Mouse (Mus musculus): ENCODE measurements around the gene Gm13695. TPM values are rescaled to one million over a fixed set of nuclear protein-coding genes. Genes with fewer than 3 reads are reported as not detected.

Gene Gm13695
- 1 to 10 TPM in 1 of 2 experiments, not detected in 1; 1.6 TPM for total RNA-seq (2023)

GRCm38 (mm10) chr2:83967013-83967412 is at the start of gene Gm13695:
Gene Gm13695, plus strand, starts transcription at chr2:83967313.

DNA sequence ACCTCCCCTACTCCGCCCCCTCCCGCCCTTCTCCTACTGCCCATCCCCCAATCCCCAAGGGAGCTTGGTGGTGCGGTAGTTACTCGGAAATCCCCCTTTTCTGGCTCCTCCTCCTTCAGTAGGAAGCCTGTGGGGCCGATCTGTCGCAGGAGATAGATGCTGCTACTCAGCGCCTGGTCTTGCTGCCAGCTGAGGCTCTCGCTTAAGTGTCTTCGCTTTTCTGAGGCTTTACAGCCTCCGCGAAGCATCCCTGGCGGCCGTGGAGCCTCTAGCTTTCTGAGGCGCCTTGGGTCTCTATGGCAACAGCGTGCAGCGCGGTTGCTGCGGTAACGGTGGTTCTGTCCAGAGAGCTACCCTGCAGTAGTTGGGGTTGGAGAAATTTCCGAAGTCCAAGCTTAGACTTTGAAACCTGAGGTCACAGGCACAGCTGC is 26.2 kb upstream of the Gm13695 start, which contains the start of gene Zswim2:
Zswim2 (minus strand) TSS at position 298 of the 431 bp plus-strand sequence.

DNA sequence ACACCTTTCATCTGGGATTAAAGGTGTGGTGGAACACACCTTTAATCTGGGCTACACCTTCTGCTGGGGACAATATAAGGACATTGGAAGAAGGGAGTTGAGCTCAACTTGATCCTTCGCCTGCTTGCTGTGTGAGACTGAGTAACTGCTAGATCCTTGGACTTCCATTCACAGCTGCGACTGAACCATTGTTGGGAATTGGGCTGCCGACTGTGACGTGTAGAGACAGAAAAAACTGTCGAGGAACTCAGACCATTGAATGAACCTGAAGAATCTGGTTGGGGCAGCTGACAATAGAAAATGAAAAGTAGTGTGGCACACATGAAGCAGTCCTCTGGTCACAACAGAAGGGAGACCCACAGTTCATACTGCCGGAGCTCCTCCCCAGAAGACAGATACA is 11.7 kb upstream of the Gm13695 start, which contains the start of gene Gm13698:
Gm13698 (plus strand) TSS at position 301 of the 400 bp plus-strand sequence.

DNA sequence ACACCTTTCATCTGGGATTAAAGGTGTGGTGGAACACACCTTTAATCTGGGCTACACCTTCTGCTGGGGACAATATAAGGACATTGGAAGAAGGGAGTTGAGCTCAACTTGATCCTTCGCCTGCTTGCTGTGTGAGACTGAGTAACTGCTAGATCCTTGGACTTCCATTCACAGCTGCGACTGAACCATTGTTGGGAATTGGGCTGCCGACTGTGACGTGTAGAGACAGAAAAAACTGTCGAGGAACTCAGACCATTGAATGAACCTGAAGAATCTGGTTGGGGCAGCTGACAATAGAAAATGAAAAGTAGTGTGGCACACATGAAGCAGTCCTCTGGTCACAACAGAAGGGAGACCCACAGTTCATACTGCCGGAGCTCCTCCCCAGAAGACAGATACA is 5.9 kb upstream of the Gm13695 start, which contains the start of gene Gm13693:
Gm13693 (plus strand) TSS at position 301 of the 400 bp plus-strand sequence.

GRCm38 (mm10) chr2:83972823-83973222 is 5.7 kb downstream of the Gm13695 start, which contains the start of gene Gm13696:
Gene Gm13696, plus strand, starts transcription at chr2:83973123.

DNA sequence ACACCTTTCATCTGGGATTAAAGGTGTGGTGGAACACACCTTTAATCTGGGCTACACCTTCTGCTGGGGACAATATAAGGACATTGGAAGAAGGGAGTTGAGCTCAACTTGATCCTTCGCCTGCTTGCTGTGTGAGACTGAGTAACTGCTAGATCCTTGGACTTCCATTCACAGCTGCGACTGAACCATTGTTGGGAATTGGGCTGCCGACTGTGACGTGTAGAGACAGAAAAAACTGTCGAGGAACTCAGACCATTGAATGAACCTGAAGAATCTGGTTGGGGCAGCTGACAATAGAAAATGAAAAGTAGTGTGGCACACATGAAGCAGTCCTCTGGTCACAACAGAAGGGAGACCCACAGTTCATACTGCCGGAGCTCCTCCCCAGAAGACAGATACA is 11.5 kb downstream of the Gm13695 start, which contains the start of gene Gm13694:
Gm13694 (plus strand) TSS at position 301 of the 400 bp plus-strand sequence.

GRCm38 (mm10) chr2:83984443-83984842 is 17.3 kb downstream of the Gm13695 start, which contains the start of gene Gm13697:
Gene Gm13697, plus strand, starts transcription at chr2:83984743.

GRCm38 (mm10) chr2:83990253-83990652 is 23.1 kb downstream of the Gm13695 start, which contains the start of gene Gm13691:
Gene Gm13691, plus strand, starts transcription at chr2:83990553.

Other genes starting within 250 kb of the Gm13695 start
- gene Itgav, start 242.9 kb upstream of the Gm13695 start, total RNA-seq (2023), result 100 to 1,000 TPM; 116 to 131 TPM
- gene Fam171b, start 154.7 kb upstream of the Gm13695 start, total RNA-seq (2023), result under 1 TPM; 0.10 to 0.12 TPM
- not detected for gene Zswim2, start 26.1 kb upstream of the Gm13695 start, total RNA-seq (2023)
- gene Gm13698, start 11.6 kb upstream of the Gm13695 start, total RNA-seq (2023), result 1 to 10 TPM; 1.6 TPM
- 1 to 10 TPM; 1.6 TPM for gene Gm13693, start 5.8 kb upstream of the Gm13695 start, total RNA-seq (2023)
- gene Gm13696, start 5.8 kb downstream of the Gm13695 start, total RNA-seq (2023), result 1 to 10 TPM; 1.6 TPM
- 1 to 10 TPM; 1.6 TPM for gene Gm13694, start 11.6 kb downstream of the Gm13695 start, total RNA-seq (2023)
- gene Gm13697, start 17.4 kb downstream of the Gm13695 start, total RNA-seq (2023), result 1 to 10 TPM; 1.6 TPM
- 1 to 10 TPM; 1.6 TPM for gene Gm13691, start 23.2 kb downstream of the Gm13695 start, total RNA-seq (2023)